Mouse (Mus musculus): ENCODE results near the gene Slc24a2. TPM values are rescaled to one million over a fixed set of nuclear protein-coding genes. Genes with fewer than 3 reads are reported as not detected.

The Slc24a2 gene
- polyA plus RNA-seq (2012; rRNA removed; ENCODE audit: low replicate concordance): 0.06 TPM in 1 of 2 replicates, not detected in the other

GRCm38 (mm10) chr4:87229960-87230551, at the start of gene Slc24a2:
Gene Slc24a2 (minus strand): TSS chr4:87230477.

